Mouse (Mus musculus) MEL (cell line): ENCODE data around the gene Tfam.

Source experiments
- BHLHE40 ChIP-seq: IDR thresholded peaks from 2 replicates; pipeline ENCODE4 v1.6.1; 2012; ENCODE audit warnings: low read depth, mild to moderate bottlenecking, inconsistent platforms, low read length, improper control_type of control experiment, borderline replicate concordance
- CTCF ChIP-seq, 3 experiments: IDR thresholded peaks in 2 of 3; conservative IDR thresholded peaks in 1 of 3; 2 replicates each; pipeline ENCODE4 v1.5.1; 2011 to 2012; ENCODE audit warnings: low read length in 3 of 3, low read depth in 2 of 3, mild to moderate bottlenecking in 2 of 3, improper control_type of control experiment in 1 of 3, inconsistent platforms in 1 of 3, mixed read lengths in 1 of 3, moderate library complexity in 1 of 3; ENCODE audit not compliant: control insufficient read depth in 1 of 3, insufficient read depth in 1 of 3, poor library complexity in 1 of 3, severe bottlenecking in 1 of 3
- ELF1 ChIP-seq: IDR thresholded peaks from 2 replicates; pipeline ENCODE4 v1.6.1; 2014; ENCODE audit warnings: low read depth, mild to moderate bottlenecking, inconsistent platforms, low read length, improper control_type of control experiment, moderate library complexity
- EP300 ChIP-seq, 2 experiments: IDR thresholded peaks; 2 replicates each; pipeline ENCODE4 v1.6.1; 2011; ENCODE audit warnings: improper control_type of control experiment in 2 of 2, low read length in 2 of 2, low read depth in 1 of 2, mild to moderate bottlenecking in 1 of 2
- ETS1 ChIP-seq: IDR thresholded peaks from 2 replicates; pipeline ENCODE4 v1.6.1; 2012; ENCODE audit warnings: low read depth, mild to moderate bottlenecking, inconsistent platforms, low read length, improper control_type of control experiment, moderate library complexity
- GABPA ChIP-seq: IDR thresholded peaks from 2 replicates; pipeline ENCODE4 v1.6.1; 2012; ENCODE audit warnings: low read depth, mild to moderate bottlenecking, inconsistent platforms, low read length, improper control_type of control experiment, moderate library complexity
- JUND ChIP-seq: IDR thresholded peaks from 2 replicates; pipeline ENCODE4 v1.6.1; 2011; ENCODE audit warnings: low read depth, mild to moderate bottlenecking, improper control_type of control experiment, low read length
- MAFK ChIP-seq: IDR thresholded peaks from 2 replicates; pipeline ENCODE4 v1.6.1; 2011; ENCODE audit warnings: low read depth, mild to moderate bottlenecking, low read length, improper control_type of control experiment, borderline replicate concordance
- MAX ChIP-seq: IDR thresholded peaks from 2 replicates; pipeline ENCODE4 v1.6.1; 2011; ENCODE audit warnings: low read length, improper control_type of control experiment
- MXI1 ChIP-seq: IDR thresholded peaks from 2 replicates; pipeline ENCODE4 v1.6.1; 2011; ENCODE audit warnings: mild to moderate bottlenecking, low read depth, low read length, improper control_type of control experiment
- MYB ChIP-seq: IDR thresholded peaks from 2 replicates; pipeline ENCODE4 v1.6.1; 2011; ENCODE audit warnings: mild to moderate bottlenecking, low read depth, low read length, improper control_type of control experiment
- POLR2A ChIP-seq, 2 experiments: IDR thresholded peaks; 2 replicates each; pipeline ENCODE4 v1.6.1; 2011 to 2012; ENCODE audit warnings: low read length in 2 of 2, mild to moderate bottlenecking in 2 of 2, control low read depth in 1 of 2, improper control_type of control experiment in 1 of 2, low read depth in 1 of 2, moderate library complexity in 1 of 2; ENCODE audit not compliant: control insufficient read depth in 1 of 2, insufficient read depth in 1 of 2, poor library complexity in 1 of 2
- RCOR1 ChIP-seq: IDR thresholded peaks from 2 replicates; pipeline ENCODE4 v1.6.1; 2012; ENCODE audit warnings: low read depth, mild to moderate bottlenecking, inconsistent platforms, low read length, improper control_type of control experiment
- USF1 ChIP-seq: IDR thresholded peaks from 2 replicates; pipeline ENCODE4 v1.6.1; 2014; ENCODE audit warnings: low read depth, mild to moderate bottlenecking, inconsistent platforms, low read length, improper control_type of control experiment, moderate library complexity

DNA sequence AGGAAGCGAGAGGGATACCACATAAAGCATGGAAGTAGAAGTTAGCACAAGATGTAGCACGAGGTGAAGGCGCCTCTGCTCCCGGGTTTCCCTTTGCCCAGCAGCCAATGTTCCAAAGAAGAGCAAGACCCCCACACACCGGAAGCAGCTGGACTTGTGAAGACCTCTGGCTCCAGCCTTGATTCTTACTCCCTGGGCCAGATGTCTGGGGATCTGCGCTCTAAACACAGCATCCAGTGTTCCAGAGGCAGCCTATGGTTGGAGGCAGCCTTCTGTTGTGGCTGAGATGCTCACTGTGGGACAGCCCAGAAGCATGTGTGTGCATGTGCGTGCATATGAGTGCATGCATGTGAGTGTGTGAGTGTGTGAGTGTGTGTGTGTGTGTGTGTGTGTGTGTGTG lies 43.4 kb downstream of the Tfam start:
- TF ChIP-seq MAX = no peak
- no peak for TF ChIP-seq JUND
- no peak for TF ChIP-seq EP300 (IDR thresholded peaks at IDR 0.05; ENCODE audit: low read depth in 1 of 2, low read length in 2 of 2)
- no peak for TF ChIP-seq USF1
- no peak for TF ChIP-seq POLR2A (IDR thresholded peaks at IDR 0.05; ENCODE audit: control insufficient read depth in 1 of 2, insufficient read depth in 1 of 2, low read depth in 1 of 2, low read length in 2 of 2, poor library complexity in 1 of 2)
- no peak for TF ChIP-seq MAFK
- TF ChIP-seq ELF1 = no peak
- no peak for TF ChIP-seq RCOR1
- TF ChIP-seq GABPA = no peak
- TF ChIP-seq BHLHE40 = no peak
- TF ChIP-seq CTCF (IDR thresholded peaks at IDR 0.05 in 2 of 3, conservative IDR thresholded peaks at IDR 0.05 in 1 of 3; ENCODE audit: control insufficient read depth in 1 of 3, insufficient read depth in 1 of 3, low read depth in 2 of 3, low read length in 3 of 3, poor library complexity in 1 of 3, severe bottlenecking in 1 of 3) = no peak
- no peak for TF ChIP-seq ETS1
- TF ChIP-seq MYB = no peak
- TF ChIP-seq MXI1 = no peak
